Mouse (Mus musculus) lung, postnatal 0 days (tissue): Measurements from ENCODE around the gene Dnah3. TPM values are rescaled to one million over a fixed set of nuclear protein-coding genes. Genes with fewer than 3 reads are reported as not detected.

Source experiments
- ATAC-seq: fragments of 200-750 bp; cut with Nextera tagmentation; 2 replicates; pipeline ENCODE4 v1.8.0; 2017; ENCODE audit warnings: moderate library complexity
- DNase-seq: peaks from one replicate; pipeline ENCODE4 v3.0.0-alpha.2; 2016; ENCODE audit warnings: low spot score
- H3K27ac ChIP-seq: fragments of 300-500 bp; sonication (generic); 2 replicates; pipeline ENCODE4 v1.5.1; 2014; ENCODE audit warnings: antibody characterized with exemption, mild to moderate bottlenecking, low read length, mixed read lengths
- H3K27me3 ChIP-seq: fragments of 300-500 bp; sonication (generic); replicated peaks from 2 replicates; pipeline ENCODE4 v1.6.1; 2014; ENCODE audit warnings: low read length, mixed read lengths; ENCODE audit not compliant: insufficient read depth
- H3K36me3 ChIP-seq: fragments of 300-500 bp; sonication (generic); 2 replicates; pipeline ENCODE4 v1.6.1; 2014; ENCODE audit warnings: low read length, mixed read lengths; ENCODE audit not compliant: insufficient read depth
- H3K4me1 ChIP-seq: fragments of 300-500 bp; sonication (generic); 2 replicates; pipeline ENCODE4 v1.6.1; 2014; ENCODE audit warnings: antibody characterized with exemption, low read depth, low read length, mixed read lengths; ENCODE audit not compliant: insufficient read depth
- H3K4me2 ChIP-seq: fragments of 300-500 bp; sonication (generic); replicated peaks from 2 replicates; pipeline ENCODE4 v1.6.1; 2014; ENCODE audit warnings: low read depth, mild to moderate bottlenecking, low read length, moderate library complexity, mixed read lengths
- H3K4me3 ChIP-seq: fragments of 300-500 bp; sonication (generic); 2 replicates; pipeline ENCODE4 v1.5.1; 2014; ENCODE audit warnings: low read depth, low read length
- H3K9ac ChIP-seq: fragments of 300-500 bp; sonication (generic); replicated peaks from 2 replicates; pipeline ENCODE4 v1.6.1; 2014; ENCODE audit warnings: low read depth, mild to moderate bottlenecking
- H3K9me3 ChIP-seq: fragments of 300-500 bp; sonication (generic); 2 replicates; pipeline ENCODE4 v1.6.1; 2016; ENCODE audit warnings: low read length, mixed read lengths
- CTCF ChIP-seq: IDR thresholded peaks from 2 replicates; pipeline ENCODE4 v1.5.1; 2016; ENCODE audit warnings: antibody characterized with exemption, mild to moderate bottlenecking
- EP300 ChIP-seq: IDR thresholded peaks from 2 replicates; pipeline ENCODE4 v1.6.1; 2016; ENCODE audit warnings: antibody characterized with exemption, mild to moderate bottlenecking, control low read depth
- WGBS: fragments of 180-500 bp; shearing (Covaris S2); extraction: QIAGEN DNeasy Blood & Tissue Kit; methylation state at CpG from one replicate; pipeline ENCODE4 v1.1.7; 2014; 5-methylcytosine and 5-hydroxymethylcytosine counted together
- polyA plus RNA-seq: library from polyadenylated mRNA; unstranded; fragments of >200 nt; fragmentation: Nextera tagmentation; extraction: Ambion mirVana; gene quantifications from 2 replicates; pipeline ENCODE4 v1.2.1, GENCODE M21; 2015

The Dnah3 gene
- polyA plus RNA-seq, 1 experiment from 2014 or later, result 2.9 TPM

GRCm38 (mm10) chr7:119965651-119966395 lies 129.3 kb downstream of the Dnah3 start:
- Histone ChIP-seq H3K27ac (no peak overlapping the region), H3K9me3 (no peaks in the 10 kb centered on the region), H3K4me2 (no peak overlapping the region), H3K9ac (no peak overlapping the region), H3K4me1 (no peaks in the 10 kb centered on the region), H3K4me3 (no peak overlapping the region), H3K27me3 (no peaks in the 10 kb centered on the region), H3K36me3 (no peaks in the 10 kb centered on the region)
- DNase-seq, result no peak
- WGBS, result 77% methylated on average over 9 of the region's 9 CpGs
- no peak for ATAC-seq
- TF ChIP-seq EP300 (no peak), CTCF (no peak)

- WGBS, result 64% methylated on average over 4 of the region's 4 CpGs
- H3K9me3 ChIP-seq, result no peaks in the 10 kb centered on the region
- no peak overlapping the region for H3K27ac ChIP-seq
- DNase-seq, result no peak
- ATAC-seq, result no peak
- H3K4me3 ChIP-seq, result no peak overlapping the region
- no peaks in the 10 kb centered on the region for H3K27me3 ChIP-seq
- no peak overlapping the region for H3K4me2 ChIP-seq
- no peaks in the 10 kb centered on the region for H3K4me1 ChIP-seq
- TF ChIP-seq EP300 (no peak), CTCF (no peak)
- no peaks in the 10 kb centered on the region for H3K36me3 ChIP-seq
- H3K9ac ChIP-seq, result no peak overlapping the region
Measured at GRCm38 (mm10) chr7:119965205-119965604, 129.9 kb downstream of the Dnah3 start.

- H3K27ac ChIP-seq, result no peak overlapping the region
- H3K9ac ChIP-seq, result no peak overlapping the region
- peak; percentile 86 for DNase-seq
- H3K9me3 ChIP-seq, result no peaks in the 10 kb centered on the region
- H3K4me1 ChIP-seq, result no peaks in the 10 kb centered on the region
- H3K4me2 ChIP-seq, result no peak overlapping the region
- ATAC-seq, result peak; percentile 82
- no peak overlapping the region for H3K4me3 ChIP-seq
- H3K27me3 ChIP-seq, result no peaks in the 10 kb centered on the region
- 42% methylated on average over 2 of the region's 2 CpGs for WGBS
- TF ChIP-seq EP300, result peak; percentile 98
- no peak for TF ChIP-seq CTCF
- no peaks in the 10 kb centered on the region for H3K36me3 ChIP-seq
Measured at GRCm38 (mm10) chr7:119961107-119961506, 134.0 kb downstream of the Dnah3 start.

- no peaks in the 10 kb centered on the region for H3K27me3 ChIP-seq
- H3K4me2 ChIP-seq, result no peak overlapping the region
- ATAC-seq, result peak; percentile 36; the same call in 1 of the 2 replicates
- H3K9ac ChIP-seq, result no peak overlapping the region
- TF ChIP-seq CTCF (no peak), EP300 (no peak)
- no peak overlapping the region for H3K4me3 ChIP-seq
- H3K9me3 ChIP-seq, result no peaks in the 10 kb centered on the region
- 72% methylated on average over 6 of the region's 6 CpGs for WGBS
- H3K4me1 ChIP-seq, result no peaks in the 10 kb centered on the region
- 0 out of 2 replicates have a peak overlapping the region, but pooled peaks have one; percentile 3 for H3K27ac ChIP-seq
- peak; percentile 38 for DNase-seq
- H3K36me3 ChIP-seq, result no peaks in the 10 kb centered on the region
Measured at GRCm38 (mm10) chr7:119960546-119960945, 134.5 kb downstream of the Dnah3 start.

- ATAC-seq, result 0 out of 2 replicates have a peak, but pooled peaks have one; percentile 21
- no peak overlapping the region for H3K4me2 ChIP-seq
- H3K4me1 ChIP-seq, result no peaks in the 10 kb centered on the region
- TF ChIP-seq CTCF (no peak), EP300 (no peak)
- 60% methylated on average over 6 of the region's 6 CpGs for WGBS
- no peak overlapping the region for H3K4me3 ChIP-seq
- H3K27ac ChIP-seq, result no peak overlapping the region
- no peaks in the 10 kb centered on the region for H3K27me3 ChIP-seq
- no peak for DNase-seq
- no peak overlapping the region for H3K9ac ChIP-seq
- no peaks in the 10 kb centered on the region for H3K36me3 ChIP-seq
- no peaks in the 10 kb centered on the region for H3K9me3 ChIP-seq
Measured at GRCm38 (mm10) chr7:119960006-119960405, 135.1 kb downstream of the Dnah3 start.

- no peaks in the 10 kb centered on the region for H3K9me3 ChIP-seq
- no peak for DNase-seq
- ATAC-seq, result no peak
- TF ChIP-seq CTCF, result no peak
- no peaks in the 10 kb centered on the region for H3K36me3 ChIP-seq
- no peak overlapping the region for H3K4me2 ChIP-seq
- WGBS, result 83% methylated on average over 4 of the region's 4 CpGs
- no peak overlapping the region for H3K4me3 ChIP-seq
- no peaks in the 10 kb centered on the region for H3K27me3 ChIP-seq
- no peaks in the 10 kb centered on the region for H3K4me1 ChIP-seq
- no peak overlapping the region for H3K27ac ChIP-seq
- no peak overlapping the region for H3K9ac ChIP-seq
Measured at GRCm38 (mm10) chr7:119959491-119959890, 135.6 kb downstream of the Dnah3 start.
